Mouse (Mus musculus): ENCODE data around the gene Kazn. TPM values are rescaled to one million over a fixed set of nuclear protein-coding genes. Genes with fewer than 3 reads are reported as not detected.

Kazn gene
- polyA plus RNA-seq, 1 experiment from 2014 or later: 14.0 TPM

GRCm38 (mm10) chr4:142065270-142065669, 173.9 kb downstream of the Kazn start:
- no peak overlapping the region for H3K4me2 ChIP-seq (replicated peaks)
- 36% methylated on average over 8 of the region's 8 CpGs for WGBS
- H3K4me3 ChIP-seq (replicated peaks): no peak overlapping the region
- H3K27ac ChIP-seq: peak overlapping the region; percentile 60
- no peaks in the 10 kb centered on the region for H3K27me3 ChIP-seq (replicated peaks)
- 0 out of 2 replicates have a peak, but pooled peaks cover 4% of the 10 kb centered on the region for H3K36me3 ChIP-seq
- H3K4me1 ChIP-seq (replicated peaks): peaks cover 65% of the 10 kb centered on the region
- ATAC-seq: peak; percentile 18; the same call in 1 of the 2 replicates
- H3K9ac ChIP-seq: no peak overlapping the region
- no peaks in the 10 kb centered on the region for H3K9me3 ChIP-seq

GRCm38 (mm10) chr4:142064582-142065228, 174.5 kb downstream of the Kazn start:
- Histone ChIP-seq H3K27ac (peak overlapping the region; percentile 60; the same call in 1 of the 2 replicates), H3K4me1 (replicated peaks) (peaks cover 67% of the 10 kb centered on the region), H3K9ac (no peak overlapping the region), H3K9me3 (no peaks in the 10 kb centered on the region), H3K27me3 (replicated peaks) (no peaks in the 10 kb centered on the region), H3K4me2 (replicated peaks) (no peak overlapping the region), H3K36me3 (0 out of 2 replicates have a peak, but pooled peaks cover 4% of the 10 kb centered on the region), H3K4me3 (replicated peaks) (no peak overlapping the region)
- no peak for ATAC-seq
- WGBS: 81% methylated on average over 11 of the region's 11 CpGs

GRCm38 (mm10) chr4:142063057-142063534, 176.1 kb downstream of the Kazn start:
- no peak overlapping the region for H3K4me3 ChIP-seq (replicated peaks)
- H3K27me3 ChIP-seq (replicated peaks): no peaks in the 10 kb centered on the region
- 0 out of 2 replicates have a peak, but pooled peaks cover 4% of the 10 kb centered on the region for H3K36me3 ChIP-seq
- no peak overlapping the region for H3K9ac ChIP-seq
- peaks cover 59% of the 10 kb centered on the region for H3K4me1 ChIP-seq (replicated peaks)
- H3K27ac ChIP-seq: 0 out of 2 replicates have a peak overlapping the region, but pooled peaks have one; percentile 9
- peak; percentile 32 for ATAC-seq
- WGBS: 68% methylated on average over 8 of the region's 8 CpGs
- no peak overlapping the region for H3K4me2 ChIP-seq (replicated peaks)
- H3K9me3 ChIP-seq: no peaks in the 10 kb centered on the region

GRCm38 (mm10) chr4:142061485-142062240, 177.5 kb downstream of the Kazn start:
- 72% methylated on average over 23 of the region's 23 CpGs for WGBS
- Histone ChIP-seq H3K36me3 (no peaks in the 10 kb centered on the region), H3K4me3 (replicated peaks) (no peak overlapping the region), H3K9me3 (no peaks in the 10 kb centered on the region), H3K27me3 (replicated peaks) (no peaks in the 10 kb centered on the region), H3K9ac (no peak overlapping the region), H3K4me2 (replicated peaks) (no peak overlapping the region), H3K4me1 (replicated peaks) (peaks cover 59% of the 10 kb centered on the region), H3K27ac (no peak overlapping the region)
- ATAC-seq: no peak

GRCm38 (mm10) chr4:142060455-142061378, 178.5 kb downstream of the Kazn start:
- Histone ChIP-seq H3K27ac (no peak overlapping the region; the same call in 1 of the 2 replicates), H3K4me2 (replicated peaks) (no peak overlapping the region), H3K4me1 (replicated peaks) (peaks cover 51% of the 10 kb centered on the region), H3K27me3 (replicated peaks) (no peaks in the 10 kb centered on the region), H3K4me3 (replicated peaks) (no peak overlapping the region), H3K9me3 (no peaks in the 10 kb centered on the region), H3K9ac (no peak overlapping the region), H3K36me3 (no peaks in the 10 kb centered on the region)
- ATAC-seq: peak; percentile 18; the same call in 1 of the 2 replicates
- 47% methylated on average over 18 of the region's 18 CpGs for WGBS

- Histone ChIP-seq H3K27ac (no peak overlapping the region), H3K4me1 (replicated peaks) (peaks cover 43% of the 10 kb centered on the region), H3K27me3 (replicated peaks) (no peaks in the 10 kb centered on the region), H3K36me3 (no peaks in the 10 kb centered on the region), H3K4me3 (replicated peaks) (no peak overlapping the region), H3K9me3 (no peaks in the 10 kb centered on the region), H3K9ac (no peak overlapping the region), H3K4me2 (replicated peaks) (no peak overlapping the region)
- 83% methylated on average over 8 of the region's 8 CpGs for WGBS
- ATAC-seq: no peak
Measured at GRCm38 (mm10) chr4:142059841-142060193, 179.4 kb downstream of the Kazn start.

GRCm38 (mm10) chr4:142059113-142059840, 179.9 kb downstream of the Kazn start:
- no peaks in the 10 kb centered on the region for H3K36me3 ChIP-seq
- no peak overlapping the region for H3K4me3 ChIP-seq (replicated peaks)
- no peak overlapping the region for H3K4me2 ChIP-seq (replicated peaks)
- WGBS: 79% methylated on average over 13 of the region's 13 CpGs
- peaks cover 42% of the 10 kb centered on the region for H3K4me1 ChIP-seq (replicated peaks)
- H3K27ac ChIP-seq: no peak overlapping the region
- no peak for ATAC-seq
- no peaks in the 10 kb centered on the region for H3K9me3 ChIP-seq
- no peak overlapping the region for H3K9ac ChIP-seq
- H3K27me3 ChIP-seq (replicated peaks): no peaks in the 10 kb centered on the region

GRCm38 (mm10) chr4:142057529-142058216, 181.5 kb downstream of the Kazn start:
- Histone ChIP-seq H3K36me3 (no peaks in the 10 kb centered on the region), H3K4me1 (replicated peaks) (peaks cover 38% of the 10 kb centered on the region), H3K27ac (no peak overlapping the region), H3K27me3 (replicated peaks) (no peaks in the 10 kb centered on the region), H3K4me2 (replicated peaks) (no peak overlapping the region), H3K4me3 (replicated peaks) (no peak overlapping the region), H3K9ac (no peak overlapping the region), H3K9me3 (no peaks in the 10 kb centered on the region)
- no peak for ATAC-seq
- 84% methylated on average over 22 of the region's 22 CpGs for WGBS

- Histone ChIP-seq H3K27me3 (replicated peaks) (no peaks in the 10 kb centered on the region), H3K9ac (no peak overlapping the region), H3K27ac (no peak overlapping the region; the same call in 1 of the 2 replicates), H3K4me2 (replicated peaks) (no peak overlapping the region), H3K9me3 (no peaks in the 10 kb centered on the region), H3K36me3 (no peaks in the 10 kb centered on the region), H3K4me3 (replicated peaks) (no peak overlapping the region), H3K4me1 (replicated peaks) (peaks cover 32% of the 10 kb centered on the region)
- no peak for ATAC-seq
- WGBS: 86% methylated on average over 8 of the region's 8 CpGs
Measured at GRCm38 (mm10) chr4:142055600-142055999, 183.6 kb downstream of the Kazn start.

- Histone ChIP-seq H3K36me3 (no peaks in the 10 kb centered on the region), H3K27ac (0 out of 2 replicates have a peak overlapping the region, but pooled peaks have one; percentile 51), H3K4me1 (replicated peaks) (peaks cover 31% of the 10 kb centered on the region), H3K27me3 (replicated peaks) (no peaks in the 10 kb centered on the region), H3K9ac (no peak overlapping the region), H3K4me3 (replicated peaks) (no peak overlapping the region), H3K4me2 (replicated peaks) (no peak overlapping the region), H3K9me3 (no peaks in the 10 kb centered on the region)
- 88% methylated on average over 11 of the region's 11 CpGs for WGBS
- ATAC-seq: no peak
Measured at GRCm38 (mm10) chr4:142054580-142054979, 184.6 kb downstream of the Kazn start.

Measured in intestine, embryonic 15.5 days (tissue).